Mouse (Mus musculus): Measurements from ENCODE around the gene Upp2.

Upp2 gene

GRCm38 (mm10) chr2:58551866-58552265, 15.2 kb upstream of the Upp2 start:
- DNase-seq (ENCODE audit: low read depth, low spot score), result no peak

DNA sequence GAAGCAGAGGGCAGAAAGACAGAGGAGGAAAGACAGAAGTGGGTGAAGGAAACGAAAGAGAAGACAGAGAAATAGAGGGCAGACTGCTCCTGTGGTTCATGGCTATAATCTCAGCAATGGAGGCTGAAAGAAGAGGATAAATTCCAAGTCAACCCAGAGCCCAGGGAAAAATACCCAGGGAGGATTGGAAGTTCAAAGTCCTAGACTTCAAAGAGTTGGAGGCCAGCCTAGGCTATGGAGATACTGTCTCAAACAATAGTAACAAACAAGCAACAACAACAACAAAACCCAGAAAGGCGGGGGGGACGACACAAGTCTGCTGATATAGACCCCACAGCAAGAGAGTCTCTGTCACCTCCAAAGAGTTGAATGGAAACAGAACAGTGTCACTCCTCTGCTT, 14.8 kb upstream of the Upp2 start:
- no peak for DNase-seq (ENCODE audit: low read depth, low spot score)

DNA sequence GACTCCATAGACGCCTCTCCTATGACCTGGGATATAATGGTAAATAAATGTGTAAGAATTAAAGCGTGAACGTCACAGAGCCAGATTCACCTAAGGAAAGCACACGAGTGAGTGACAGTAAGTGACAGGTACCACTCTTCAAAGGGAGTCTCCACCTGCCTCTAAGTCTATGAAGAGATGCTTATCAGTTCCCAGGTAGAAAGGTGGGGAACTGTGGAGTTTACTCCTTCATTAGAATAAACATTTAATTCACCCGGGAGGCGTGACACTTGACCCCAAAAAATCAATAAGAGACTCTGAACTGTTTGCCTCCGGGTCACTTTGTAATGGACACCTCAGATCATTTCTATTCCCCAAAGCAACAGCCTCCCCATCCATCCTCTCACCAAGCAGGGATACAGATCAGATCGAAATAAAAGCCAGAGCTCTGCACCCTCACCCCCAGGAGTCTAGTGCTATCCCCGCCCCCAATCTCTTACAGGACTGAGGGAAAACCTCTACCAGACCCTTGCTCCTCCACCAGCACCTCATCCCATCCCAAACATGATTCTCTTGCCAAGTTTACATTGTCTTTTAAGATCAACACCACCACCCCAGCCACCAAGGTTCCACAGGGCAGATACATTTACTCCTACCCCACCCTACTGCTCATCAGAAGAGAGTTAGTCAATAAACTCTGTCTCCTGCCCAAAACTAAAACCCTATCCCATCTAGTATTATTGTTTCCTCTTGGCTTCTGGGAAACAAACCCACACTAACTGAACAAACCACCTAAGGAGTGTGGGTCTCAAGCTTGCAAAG, 9.9 kb upstream of the Upp2 start:
- DNase-seq (ENCODE audit: low read depth, low spot score), result no peak

GRCm38 (mm10) chr2:58562137-58562536, 5.0 kb upstream of the Upp2 start:
- DNase-seq (ENCODE audit: low read depth, low spot score), result no peak

DNA sequence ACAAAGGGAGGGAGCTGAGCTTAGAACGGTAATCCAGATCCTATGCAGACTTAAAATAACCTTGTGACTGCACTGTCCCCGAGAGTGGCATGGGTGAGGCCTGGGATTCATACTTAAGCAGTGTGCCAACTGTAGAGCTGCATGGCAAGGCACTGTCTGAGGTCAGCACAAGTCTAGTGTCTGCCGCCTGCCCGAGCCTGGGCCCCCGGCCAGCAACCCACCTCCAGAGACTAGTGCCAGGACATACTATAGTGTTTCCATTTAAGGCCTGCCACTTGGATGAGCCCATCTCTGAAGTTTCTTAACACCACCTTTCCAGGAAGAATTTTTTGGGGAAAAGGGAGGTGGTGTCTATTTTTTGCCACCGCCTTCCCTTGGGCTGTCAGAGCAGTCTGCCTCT, 1.8 kb upstream of the Upp2 start:
- no peak for DNase-seq (ENCODE audit: low read depth, low spot score)

- no peak for DNase-seq (ENCODE audit: low read depth, low spot score)
Measured at GRCm38 (mm10) chr2:58566049-58566409, 1.1 kb upstream of the Upp2 start.

DNA sequence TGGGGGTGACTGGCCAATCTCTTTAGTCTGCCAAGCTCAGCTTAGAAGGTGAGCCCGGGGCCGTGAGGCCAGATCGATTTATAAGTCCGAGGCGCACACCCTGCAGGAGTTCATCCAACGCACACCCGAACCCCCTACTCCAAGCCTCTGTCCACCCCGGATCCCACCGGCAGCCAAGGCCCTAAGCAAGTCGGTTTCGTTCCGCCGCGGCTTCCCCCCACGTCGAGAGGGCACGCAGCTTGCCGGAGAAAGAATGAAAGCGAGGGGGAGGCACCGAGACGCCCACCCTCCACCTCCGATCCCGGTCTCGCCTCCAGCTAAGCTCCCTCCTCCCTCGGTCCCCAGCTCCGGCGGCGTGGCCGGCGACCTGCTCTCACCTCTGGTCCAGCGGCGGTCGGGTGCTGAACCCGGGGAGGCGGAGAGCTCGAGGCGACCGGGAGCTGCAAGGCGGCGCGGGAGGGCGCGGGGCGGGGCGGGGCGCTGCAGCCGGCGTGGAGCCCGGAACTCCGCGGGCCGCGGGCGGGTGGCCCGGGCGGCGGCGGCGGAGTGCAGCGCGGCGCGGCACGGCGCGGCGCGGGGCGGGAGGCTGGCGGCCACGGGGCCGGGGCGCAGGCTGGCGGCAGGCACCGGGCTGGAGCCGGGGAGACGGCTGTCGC, 560 bp upstream of the Upp2 start:
- DNase-seq (ENCODE audit: low read depth, low spot score), result peak; percentile 33

DNA sequence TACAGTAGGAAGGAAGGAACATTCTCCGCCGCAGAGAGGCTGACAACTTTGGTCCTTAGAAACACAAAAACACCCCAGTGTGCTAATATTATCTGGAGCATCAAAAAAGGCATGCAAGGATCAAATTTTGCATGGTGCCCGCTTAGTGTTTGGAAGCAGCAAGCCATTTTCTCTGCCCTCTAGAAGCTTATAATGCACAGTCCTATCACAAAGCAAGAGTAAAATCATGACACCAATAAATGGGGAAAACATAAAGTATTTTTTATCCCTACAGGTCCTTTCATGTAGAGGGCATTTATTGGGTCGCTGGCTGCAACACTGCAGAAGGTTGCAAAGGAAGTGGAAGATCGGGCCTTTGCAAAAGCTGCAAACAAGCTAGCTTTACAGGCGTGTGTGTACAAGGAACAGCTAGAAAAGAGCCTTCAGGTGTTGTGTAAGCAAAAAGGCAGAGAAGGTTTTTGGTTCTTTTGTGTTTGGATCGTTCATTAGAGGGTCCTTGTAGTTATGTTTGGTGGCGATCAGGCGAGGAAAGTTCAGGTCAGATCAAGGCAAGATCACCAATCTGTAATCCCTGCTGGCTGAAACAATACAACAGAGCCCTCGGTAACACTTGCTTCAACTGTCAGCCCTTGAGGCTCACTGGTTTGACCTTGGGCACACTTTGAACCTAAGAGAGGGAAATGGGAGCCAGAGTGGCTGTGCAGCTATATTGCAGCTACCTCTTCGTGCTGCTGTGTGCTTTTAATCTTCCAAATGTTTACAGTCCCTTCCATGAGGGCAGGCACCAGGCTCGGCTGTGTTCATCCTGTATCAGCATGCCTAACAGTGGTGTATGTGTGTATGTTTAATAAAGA, 995 bp downstream of the Upp2 start:
- no peak for DNase-seq (ENCODE audit: low read depth, low spot score)

GRCm38 (mm10) chr2:58568841-58569645, 1.9 kb downstream of the Upp2 start:
- DNase-seq (ENCODE audit: low read depth, low spot score), result no peak

DNA sequence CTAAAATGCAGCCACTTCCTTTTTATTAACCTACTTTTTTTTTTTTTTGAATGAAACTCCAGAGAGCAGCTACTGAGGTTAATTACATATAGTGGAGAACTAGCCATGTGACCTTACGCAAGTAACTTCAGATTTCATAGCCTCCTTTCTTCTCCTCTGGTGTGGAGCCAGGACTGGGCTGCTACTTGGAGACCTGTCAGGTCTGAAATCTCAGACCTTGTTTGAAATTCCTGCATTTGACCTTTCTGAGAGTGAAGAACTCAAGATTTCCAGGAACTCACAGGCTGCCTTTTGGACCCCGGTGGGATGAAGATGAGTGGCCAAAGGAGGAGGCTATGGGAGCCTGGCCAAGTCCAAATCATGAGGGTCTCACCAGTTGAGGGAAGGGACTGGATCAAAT, 7.1 kb downstream of the Upp2 start:
- no peak for DNase-seq (ENCODE audit: low read depth, low spot score)

- DNase-seq (ENCODE audit: low read depth, low spot score), result no peak
Measured at GRCm38 (mm10) chr2:58586311-58586710, 19.2 kb downstream of the Upp2 start.

GRCm38 (mm10) chr2:58589637-58590036, 22.5 kb downstream of the Upp2 start:
- no peak for DNase-seq (ENCODE audit: low read depth, low spot score)

- no peak for DNase-seq (ENCODE audit: low read depth, low spot score)
Measured at GRCm38 (mm10) chr2:58590055-58590454, 23.0 kb downstream of the Upp2 start.

GRCm38 (mm10) chr2:58595350-58595749, 28.3 kb downstream of the Upp2 start:
- no peak for DNase-seq (ENCODE audit: low read depth, low spot score)

GRCm38 (mm10) chr2:58596774-58597342, 29.8 kb downstream of the Upp2 start:
- no peak for DNase-seq (ENCODE audit: low read depth, low spot score)

GRCm38 (mm10) chr2:58597556-58597955, 30.5 kb downstream of the Upp2 start:
- no peak for DNase-seq (ENCODE audit: low read depth, low spot score)

DNA sequence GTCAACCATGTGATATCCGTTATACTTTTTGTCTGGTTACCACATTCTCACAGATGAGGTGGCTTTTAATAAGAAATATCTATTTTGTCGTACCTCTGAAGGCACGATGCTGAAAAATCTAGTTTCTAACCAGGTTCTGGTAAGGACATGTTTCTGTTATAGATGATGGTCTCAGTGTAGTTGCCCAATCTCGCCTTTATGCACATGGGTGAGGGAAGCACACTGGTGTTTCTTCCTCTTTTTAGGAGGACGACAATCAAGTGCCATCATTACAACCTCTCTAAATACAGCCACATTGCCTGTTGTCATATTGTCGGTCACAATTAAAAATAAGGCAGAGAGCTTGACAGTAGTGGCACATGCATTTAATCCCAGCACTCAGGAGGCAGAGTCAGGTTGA, 32.5 kb downstream of the Upp2 start:
- DNase-seq (ENCODE audit: low read depth, low spot score), result no peak

DNA sequence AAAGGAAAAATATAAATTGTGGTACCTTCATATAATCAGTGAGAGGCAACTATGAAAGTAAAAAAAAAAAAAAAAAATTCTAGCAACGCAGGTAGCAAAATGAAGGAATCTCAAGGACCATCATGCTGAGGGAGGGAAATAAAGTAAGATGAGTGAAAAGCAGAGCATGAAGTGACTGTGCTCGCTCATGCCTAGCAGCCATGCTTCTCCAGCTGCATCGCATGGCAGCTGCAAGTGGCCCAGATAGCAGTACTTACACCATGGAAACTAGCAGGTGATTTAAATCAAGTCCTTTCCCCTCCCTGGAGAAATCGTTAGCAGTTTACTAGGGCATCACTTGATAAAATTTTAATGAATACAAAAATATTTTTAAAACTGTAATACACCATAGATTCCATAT, 34.3 kb downstream of the Upp2 start:
- no peak for DNase-seq (ENCODE audit: low read depth, low spot score)

GRCm38 (mm10) chr2:58603379-58603778, 36.3 kb downstream of the Upp2 start:
- DNase-seq (ENCODE audit: low read depth, low spot score), result no peak

- no peak for DNase-seq (ENCODE audit: low read depth, low spot score)
Measured at GRCm38 (mm10) chr2:58604791-58605190, 37.7 kb downstream of the Upp2 start.

- no peak for DNase-seq (ENCODE audit: low read depth, low spot score)
Measured at GRCm38 (mm10) chr2:58613720-58614119, 46.6 kb downstream of the Upp2 start.
